Mouse (Mus musculus) gastrocnemius, adult 2 months (tissue): ENCODE results near the gene Ccdc146. TPM values are rescaled to one million over a fixed set of nuclear protein-coding genes. Genes with fewer than 3 reads are reported as not detected.
A peak's percentile ranks its signal among the peaks of the same experiment; 100 is the strongest.
"Not testable (repeated sequence)": the region's sequence is repeated elsewhere in the genome, so short reads cannot be mapped to it uniquely, and the experiment has no call there.

Source experiments
- DNase-seq: peaks from one replicate; pipeline ENCODE4 v3.0.0; 2022
- H3K27ac ChIP-seq: fragments of 200-600 bp; 2 replicates; pipeline ENCODE4 v1.8.1; 2022; ENCODE audit warnings: mild to moderate bottlenecking
- H3K4me3 ChIP-seq: fragments of 200-600 bp; 2 replicates; pipeline ENCODE4 v1.8.1; 2022; ENCODE audit warnings: mild to moderate bottlenecking, moderate library complexity
- CTCF ChIP-seq: fragments of 200-600 bp; IDR thresholded peaks from 2 replicates; pipeline ENCODE4 v1.8.1; 2022; ENCODE audit warnings: antibody characterized with exemption, mild to moderate bottlenecking, moderate library complexity
- intact Hi-C: fragments of 180-260 bp; cut with DNase I; formaldehyde crosslinking; loops from one replicate; pipeline ENCODE4 v1.15.1; 2025
- total RNA-seq, 2 experiments: library from RNA; stranded (reverse); gene quantifications; 2 replicates each; pipeline ENCODE4 v1.2.3; 2021

The Ccdc146 gene
- total RNA-seq, 2 experiments from 2014 or later = 3.8 to 4.3 TPM

GRCm38 (mm10) chr5:21300058-21300457, 124.4 kb downstream of the Ccdc146 start:
- Histone ChIP-seq H3K4me3 (no peak overlapping the region), H3K27ac (no peak overlapping the region)
- no peak for TF ChIP-seq CTCF
- intact Hi-C loops = no loop called here
- no peak for DNase-seq

- no peak for DNase-seq
- Histone ChIP-seq H3K4me3 (peak overlapping the region; percentile 43), H3K27ac (peak overlapping the region; percentile 46; the same call in 1 of the 2 replicates)
- no peak for TF ChIP-seq CTCF
- intact Hi-C loops = no loop called here
These were observed 125.3 kb downstream of the Ccdc146 start for GRCm38 (mm10) chr5:21299076-21299755.

GRCm38 (mm10) chr5:21295683-21296082, 128.8 kb downstream of the Ccdc146 start:
- no peak for TF ChIP-seq CTCF
- H3K27ac ChIP-seq = no peak overlapping the region
- no peak overlapping the region for H3K4me3 ChIP-seq
- intact Hi-C loops = no loop called here
- DNase-seq = no peak

GRCm38 (mm10) chr5:21290594-21290993, 133.9 kb downstream of the Ccdc146 start:
- H3K27ac ChIP-seq = no peak overlapping the region
- no peak for TF ChIP-seq CTCF
- H3K4me3 ChIP-seq = no peak overlapping the region
- intact Hi-C loops = no loop called here
- no peak for DNase-seq

- intact Hi-C loops = no loop called here
- no peak for TF ChIP-seq CTCF
- no peak overlapping the region for H3K4me3 ChIP-seq
- H3K27ac ChIP-seq = peak overlapping the region; percentile 35; the same call in 1 of the 2 replicates
- DNase-seq = no peak
These were observed 135.6 kb downstream of the Ccdc146 start for GRCm38 (mm10) chr5:21288658-21289435.

GRCm38 (mm10) chr5:21283356-21284062, 141.0 kb downstream of the Ccdc146 start:
- no peak overlapping the region for H3K4me3 ChIP-seq
- no peak for TF ChIP-seq CTCF
- DNase-seq = peak; percentile 52
- intact Hi-C loops = loop anchor here (5.0 kb wide), 2 partner anchors 44 to 89 kb away; partner anchors contain the start of gene Fgl2
- peak overlapping the region; percentile 76 for H3K27ac ChIP-seq

- H3K27ac ChIP-seq, DNase-seq, H3K4me3 ChIP-seq, intact Hi-C loops: not testable (repeated sequence)
- TF ChIP-seq CTCF = peak; percentile 59
These were observed 146.8 kb downstream of the Ccdc146 start for GRCm38 (mm10) chr5:21277685-21278084.

GRCm38 (mm10) chr5:21271386-21272354, 152.8 kb downstream of the Ccdc146 start:
- DNase-seq = no peak
- intact Hi-C loops = no loop called here
- Histone ChIP-seq H3K4me3 (no peak overlapping the region), H3K27ac (peak overlapping the region; percentile 74)
- TF ChIP-seq CTCF = no peak

- H3K4me3 ChIP-seq = no peak overlapping the region
- DNase-seq = no peak
- no peak for TF ChIP-seq CTCF
- intact Hi-C loops = no loop called here
- H3K27ac ChIP-seq = peak overlapping the region; percentile 74
These were observed 153.7 kb downstream of the Ccdc146 start for GRCm38 (mm10) chr5:21270756-21271155.

GRCm38 (mm10) chr5:21269446-21269845, 155.0 kb downstream of the Ccdc146 start:
- no peak overlapping the region for H3K4me3 ChIP-seq
- intact Hi-C loops = no loop called here
- TF ChIP-seq CTCF = no peak
- peak overlapping the region; percentile 74 for H3K27ac ChIP-seq
- peak; percentile 55 for DNase-seq

GRCm38 (mm10) chr5:21267090-21267489, 157.4 kb downstream of the Ccdc146 start:
- intact Hi-C loops = no loop called here
- DNase-seq = no peak
- Histone ChIP-seq H3K4me3 (no peak overlapping the region), H3K27ac (no peak overlapping the region)
- no peak for TF ChIP-seq CTCF

- Histone ChIP-seq H3K4me3 (no peak overlapping the region), H3K27ac (no peak overlapping the region)
- DNase-seq = peak; percentile 83
- intact Hi-C loops = loop anchor here (1.0 to 2.0 kb wide), 2 partner anchors 155 to 322 kb away; no protein-coding TSS in a partner anchor
- TF ChIP-seq CTCF = peak; percentile 90
These were observed 159.4 kb downstream of the Ccdc146 start for GRCm38 (mm10) chr5:21265049-21265448.
